ENCODE assay signal across 22 mouse cellular contexts in genomic region chr10:78429180-78429579, GRCm38 (mm10). TPM values are rescaled to one million over a fixed set of nuclear protein-coding genes. Genes with fewer than 3 reads are reported as not detected.
A peak's percentile ranks its signal among the peaks of the same experiment; 100 is the strongest.
DNase-seq lines count a peak whose midpoint lies in the region; ATAC-seq and TF ChIP-seq lines count a peak whose summit lies in the region.
"Had no signal": no experiment of that assay in that cellular context is flagged by ENCODE, and none has a peak within 500 bp of the region (broad histone marks: within the 10 kb centered on the region; RNA-seq: fewer than 3 reads in every experiment).

No protein-coding gene starts in this region.

- TF ChIP-seq CTCF in C2C12 (IDR thresholded peaks at IDR 0.05; ENCODE audit: control insufficient read depth, insufficient read depth, insufficient read length) (no peak), Patski (IDR thresholded peaks at IDR 0.05) (no peak)

- H3K36me3 ChIP-seq in C2C12 (ENCODE audit: control insufficient read depth, insufficient read depth): peaks cover 26% of the 10 kb centered on the region
- peaks cover 8% of the 10 kb centered on the region for H3K36me3 ChIP-seq in myocyte (ENCODE audit: control insufficient read depth, insufficient read depth)

- H3K27me3 ChIP-seq in C2C12 (ENCODE audit: control insufficient read depth, insufficient read depth, insufficient read length) (no peaks in the 10 kb centered on the region), Patski (no peaks in the 10 kb centered on the region), myocyte (ENCODE audit: control insufficient read depth, insufficient read depth, insufficient read length) (no peaks in the 10 kb centered on the region)
- H3K27me3 ChIP-seq: embryonic facial prominence, embryonic 15.5 days; forebrain, embryonic 15.5 days; heart, embryonic 13.5 days; hindbrain, embryonic 15.5 days had no signal

- no peak for TF ChIP-seq POLR2A in myocyte (IDR thresholded peaks at IDR 0.05; ENCODE audit: insufficient read length, low read depth)

- H3ac ChIP-seq in C2C12 (ENCODE audit: control insufficient read depth, insufficient read length, low read depth) (no peak overlapping the region), myocyte (ENCODE audit: control insufficient read depth, insufficient read length) (no peak overlapping the region)

- H3K4me3 ChIP-seq in C2C12 (ENCODE audit: insufficient read depth, poor library complexity, severe bottlenecking) (no peak overlapping the region), myocyte (no peak overlapping the region)
- H3K4me3 ChIP-seq: embryonic facial prominence, embryonic 15.5 days; erythroblast, embryonic 14.5 days; forebrain, embryonic 15.5 days; heart, embryonic 13.5 days; hindbrain, embryonic 15.5 days had no signal

- CTCF ChIA-PET in Patski (lab: Charles Lee): no interaction called here

- POLR2A ChIA-PET in Patski (lab: Charles Lee): interaction anchor here (1.0 kb wide), 1 partner anchor 16 kb away, joined by 3 read pairs; the partner anchor contains the start of gene Rrp1

- H3K4me2 ChIP-seq in myocyte (ENCODE audit: low read depth): no peak overlapping the region
- H3K4me2 ChIP-seq: embryonic facial prominence, embryonic 15.5 days; forebrain, embryonic 15.5 days; heart, embryonic 13.5 days; hindbrain, embryonic 15.5 days had no signal

- H3K79me3 ChIP-seq in C2C12 (ENCODE audit: low read depth): peaks cover 14% of the 10 kb centered on the region

- peak; percentile 67 for ATAC-seq in Patski
- ATAC-seq: forebrain, embryonic 15.5 days; inflammation-experienced regulatory T-cells, adult 6 months; intestine, postnatal 0 days had no signal

- peaks cover 16% of the 10 kb centered on the region for H3K79me2 ChIP-seq in C2C12 (ENCODE audit: control insufficient read depth, insufficient read depth)
- peaks cover 9% of the 10 kb centered on the region for H3K79me2 ChIP-seq in myocyte (ENCODE audit: control insufficient read depth, insufficient read depth)

- in situ Hi-C loops in Patski (cut with MboI; ENCODE audit: low pct_unique_long_range_greater_than_20kb): no loop called here

- DNase-seq in adrenal gland, postnatal 36 days: peak; percentile 30 to 44
- DNase-seq in adrenal gland, postnatal 10 days: no peak
- DNase-seq in Patski (ENCODE audit: low read depth, low spot score): peak; percentile 79
- no peak for DNase-seq in testis, postnatal 10 days (ENCODE audit: low spot score)
- DNase-seq in thymus, adult 18-20 months: no peak
- no peak for DNase-seq in embryo, embryonic 10 days (ENCODE audit: low spot score)
- DNase-seq: B cell, adult 2 months; cerebellum, adult 2 months; cerebellum, postnatal 10 days; embryo, embryonic 11 days; gastrocnemius, postnatal 36 days; heart, adult 11 months; heart, postnatal 36 days had no signal

TF ChIP-seq in C2C12, 6 proteins besides CTCF, POLR2A, EP300 and RAD21:
- TF ChIP-seq USF1 (IDR thresholded peaks at IDR 0.05; ENCODE audit: low read depth) (no peak), CEBPB (IDR thresholded peaks at IDR 0.05; ENCODE audit: low read depth) (peak; percentile 79), FOSL1 (IDR thresholded peaks at IDR 0.05; ENCODE audit: insufficient read depth, low read length, poor library complexity, severe bottlenecking) (no peak)

TF ChIP-seq in myocyte, 11 proteins besides CTCF, POLR2A, EP300 and RAD21:
- TF ChIP-seq CEBPB (IDR thresholded peaks at IDR 0.05; ENCODE audit: insufficient read depth, poor library complexity, severe bottlenecking) (peak; percentile 35; the same call in 1 of the 2 replicates), MAX (IDR thresholded peaks at IDR 0.05; ENCODE audit: low read depth) (no peak)
TF ChIP-seq in myocyte: peak in this region for 1.

RNA-seq across cellular contexts. Expression of gene Cstb, which starts 3.7 kb away (rescaled TPM):
- total RNA-seq in adrenal gland, postnatal 36 days (2021): 100 to 1,000 TPM; 268 to 380 TPM
- 100 to 1,000 TPM; 130 to 150 TPM for total RNA-seq in adrenal gland, postnatal 10 days (2021)
- polyA plus RNA-seq in C2C12 (2012; fragmentation: generic; extraction: Trizol): 355 TPM
- 418 TPM for polyA plus RNA-seq in Patski (2021)
- polyA plus RNA-seq in myocyte (2012; fragmentation: generic; extraction: Trizol): 197 TPM

RNA-seq across cellular contexts. Expression of gene Rrp1, which starts 16.3 kb away (rescaled TPM):
- total RNA-seq in adrenal gland, postnatal 36 days (2021): 100 to 1,000 TPM; 243 to 258 TPM
- 100 to 1,000 TPM; 186 to 194 TPM for total RNA-seq in adrenal gland, postnatal 10 days (2021)
- 154 TPM for polyA plus RNA-seq in C2C12 (2012; fragmentation: generic; extraction: Trizol)
- 297 TPM for polyA plus RNA-seq in Patski (2021)
- 180 TPM for polyA plus RNA-seq in myocyte (2012; fragmentation: generic; extraction: Trizol)

RNA-seq across cellular contexts. Expression of gene Pdxk, which starts 35.6 kb away (rescaled TPM):
- 10 to 100 TPM; 26.4 to 27.3 TPM for total RNA-seq in adrenal gland, postnatal 36 days (2021)
- total RNA-seq in adrenal gland, postnatal 10 days (2021): 10 to 100 TPM; 26.7 to 27.5 TPM
- polyA plus RNA-seq in C2C12 (2012; fragmentation: generic; extraction: Trizol): 10.6 TPM
- polyA plus RNA-seq in Patski (2021): 24.8 TPM
- 5.7 TPM for polyA plus RNA-seq in myocyte (2012; fragmentation: generic; extraction: Trizol)

Comparison
In these comparisons a context has a peak if more than half of its experiments do, and no peak if none do; other contexts are left out.
1. DNase-seq: peak in adrenal gland, postnatal 36 days (2 of 2) and Patski (single experiment); none in adrenal gland, postnatal 10 days (single experiment), testis, postnatal 10 days (single experiment), thymus, adult 18-20 months (0 of 2) and embryo, embryonic 10 days (single experiment).